Mouse (Mus musculus): ENCODE measurements around the gene Vill.

GRCm38 (mm10) chr9:119025832-119026331 is 26.7 kb upstream of the Vill start:
- TF ChIP-seq CTCF (IDR thresholded peaks at IDR 0.05; ENCODE audit: low read depth) (no peak), EP300 (IDR thresholded peaks at IDR 0.05; ENCODE audit: low read depth) (no peak)
